Mouse (Mus musculus) erythroid progenitor cell, adult 5-6 weeks (primary cell): ENCODE data around the gene Slc25a33. TPM values are rescaled to one million over a fixed set of nuclear protein-coding genes. Genes with fewer than 3 reads are reported as not detected.
"Not testable (repeated sequence)": the region's sequence is repeated elsewhere in the genome, so short reads cannot be mapped to it uniquely, and the experiment has no call there.

Source experiments
- ATAC-seq: replicated peaks from 2 replicates; pipeline ENCODE4 v1.8.0; 2016; ENCODE audit warnings: moderate number of reproducible peaks, mild to moderate bottlenecking, moderate TSS enrichment, inconsistent platforms; ENCODE audit not compliant: poor library complexity, low FRiP score, severe bottlenecking
- total RNA-seq, 2 experiments: library from RNA; stranded (forward) in 1 of 2; stranded (reverse) in 1 of 2; fragments of 150-400 nt in 1 of 2; fragments of 186-747, 209-891 nt in 1 of 2; gene quantifications; 2 replicates each; pipeline versions ENCODE4 v1.2.3 to v1.2.4; 2015 to 2017; ENCODE audit warnings: low replicate concordance in 2 of 2

Slc25a33 gene
- total RNA-seq, 2 experiments from 2014 or later: not detected

DNA sequence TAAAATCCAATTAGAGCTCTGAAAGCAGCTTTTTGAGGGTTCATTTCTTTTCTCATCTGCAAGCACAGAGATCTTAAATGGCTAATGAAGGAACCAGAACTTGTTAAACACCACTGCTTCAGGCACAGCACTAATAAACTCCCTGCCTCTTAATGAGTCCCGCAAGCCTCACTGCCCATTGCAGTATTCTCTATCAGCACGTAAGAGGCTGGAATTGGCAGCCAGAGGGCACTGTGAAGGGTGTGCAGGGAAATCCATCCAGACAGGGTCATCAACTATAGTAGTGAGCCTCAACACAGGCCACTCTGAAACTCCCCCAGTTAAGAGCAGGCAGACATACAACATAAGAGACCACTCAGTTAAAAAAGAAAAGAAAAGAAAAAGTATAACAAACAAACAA lies 1.7 kb downstream of the Slc25a33 start:
- ATAC-seq: no peak

DNA sequence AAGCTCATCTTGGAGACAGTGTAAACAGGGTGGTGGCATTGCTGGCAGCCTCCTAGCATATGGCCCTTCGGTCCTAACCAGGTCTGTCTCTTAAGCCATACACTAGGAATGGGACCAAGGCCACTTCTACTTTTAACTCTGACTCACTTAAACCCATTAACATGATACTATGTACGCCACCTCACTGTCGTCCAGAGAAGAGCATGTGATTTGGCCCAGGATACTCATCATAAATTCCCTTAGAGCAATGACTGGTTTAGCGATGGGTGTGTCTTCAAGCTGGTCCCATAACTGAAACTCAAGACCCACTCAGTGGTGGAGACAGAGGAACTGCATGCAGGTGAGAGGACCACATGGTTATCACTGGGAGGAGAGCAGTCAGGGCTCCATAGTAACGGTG lies 8.9 kb downstream of the Slc25a33 start:
- no peak for ATAC-seq

DNA sequence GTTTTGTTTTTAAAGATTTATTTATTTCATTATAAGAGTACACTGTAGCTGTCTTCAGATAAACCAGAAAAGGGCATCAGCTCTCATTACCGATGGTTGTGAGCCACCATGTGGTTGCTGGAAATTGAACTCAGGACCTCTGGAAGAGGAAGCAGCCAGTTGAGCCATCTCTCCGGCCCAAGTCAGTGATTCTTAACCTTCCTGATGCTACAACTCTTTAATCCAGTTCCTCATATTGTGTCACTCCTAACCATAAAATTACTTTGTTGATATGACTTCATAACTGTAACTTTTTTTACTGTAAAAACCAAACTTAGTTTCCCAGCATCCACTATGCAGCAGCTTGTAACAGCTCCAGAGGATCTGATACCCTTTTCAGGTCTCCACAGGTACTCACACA lies 10.7 kb downstream of the Slc25a33 start:
- ATAC-seq: no peak

DNA sequence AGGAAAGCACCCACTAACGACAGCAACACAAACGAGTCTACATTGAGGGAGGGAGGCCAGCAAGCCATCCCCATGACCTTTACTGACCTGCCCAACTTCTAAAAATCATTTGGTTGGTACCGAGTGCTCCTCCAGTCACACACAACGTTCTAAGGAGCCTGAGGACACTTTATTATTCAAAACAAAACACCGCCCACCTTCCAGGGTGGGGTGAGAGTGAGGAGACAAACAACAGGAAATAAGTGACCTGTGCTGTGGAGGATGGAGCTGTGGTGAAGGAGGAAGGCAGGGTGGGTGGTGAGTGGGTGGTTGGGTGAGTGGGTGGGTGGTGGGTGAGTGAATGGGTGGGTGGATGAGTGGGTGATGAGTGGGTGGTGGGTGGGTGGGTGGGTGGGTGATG lies 14.6 kb downstream of the Slc25a33 start:
- ATAC-seq: no peak

- no peak for ATAC-seq
Measured at GRCm38 (mm10) chr4:149758423-149758822, 15.7 kb downstream of the Slc25a33 start.

GRCm38 (mm10) chr4:149756546-149756945 lies 17.5 kb downstream of the Slc25a33 start:
- not testable (repeated sequence) for ATAC-seq

DNA sequence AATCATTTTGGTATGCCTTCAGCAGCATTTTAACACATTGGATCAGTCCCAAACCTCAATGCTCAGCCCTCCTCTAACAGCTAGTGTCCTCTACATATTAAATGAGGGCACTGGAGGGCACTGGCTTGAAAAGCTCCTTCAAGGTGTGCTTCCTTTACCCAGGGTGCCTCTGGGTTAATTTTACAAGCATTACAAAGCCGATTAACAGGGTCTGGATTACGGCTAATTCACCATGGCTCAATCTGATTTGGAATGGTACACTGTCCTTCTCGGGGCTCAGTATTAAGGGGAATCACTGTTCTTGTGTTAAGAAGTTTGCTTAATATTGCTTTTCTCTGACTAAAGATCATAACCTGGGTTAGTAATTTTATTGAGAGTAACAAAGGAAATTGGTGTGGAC lies 21.2 kb downstream of the Slc25a33 start:
- no peak for ATAC-seq

DNA sequence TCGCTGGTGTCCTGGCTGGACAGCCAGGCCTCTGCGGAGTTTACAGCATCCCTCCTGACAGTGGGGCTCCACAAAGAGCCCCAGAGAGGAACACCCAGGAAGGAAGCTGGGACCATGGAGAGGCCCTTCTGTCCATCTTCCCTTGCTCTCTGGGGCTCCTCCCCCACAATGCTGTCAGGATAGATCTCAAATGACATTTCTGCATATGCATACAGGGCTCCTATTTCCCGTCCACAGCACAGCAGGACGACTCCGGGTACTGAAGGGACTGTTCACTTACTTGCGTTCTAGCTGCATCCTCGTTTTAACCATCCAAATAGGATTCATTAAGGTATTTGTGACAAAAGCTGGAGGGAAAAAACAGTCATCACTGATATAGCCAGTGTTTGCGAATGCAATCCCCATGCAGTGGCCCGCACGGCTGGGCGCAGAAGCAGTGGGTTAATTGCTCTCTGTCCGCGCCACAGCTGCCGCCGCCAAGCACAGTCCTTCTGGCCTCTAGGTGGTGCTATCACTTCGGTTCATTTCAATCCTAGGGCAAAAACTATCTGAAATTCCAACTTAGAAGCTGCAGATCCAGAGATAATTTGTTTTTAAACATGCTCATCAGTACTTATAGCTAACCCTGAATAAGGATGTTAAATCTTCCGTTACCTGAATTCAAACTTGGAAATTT lies 21.8 kb downstream of the Slc25a33 start:
- ATAC-seq: peak; percentile 62; the same call in 1 of the 2 replicates

- no peak for ATAC-seq
Measured at GRCm38 (mm10) chr4:149750671-149751070, 23.4 kb downstream of the Slc25a33 start.

DNA sequence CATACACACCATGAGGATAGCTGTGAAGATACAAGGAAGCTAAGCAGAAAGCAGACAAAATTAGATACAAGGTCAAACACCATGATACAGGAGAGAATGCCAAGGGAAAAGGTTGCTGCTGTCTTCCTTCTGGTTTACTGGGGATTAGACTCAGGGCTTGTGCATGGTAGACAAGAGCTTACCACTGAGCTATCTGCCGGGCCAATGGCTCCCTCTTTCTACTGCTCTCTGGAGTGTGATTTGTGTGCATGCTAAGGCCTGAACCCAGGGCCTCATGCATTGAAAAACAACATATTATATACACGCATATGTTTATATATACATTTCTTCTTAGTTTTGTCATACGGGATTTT lies 24.4 kb downstream of the Slc25a33 start:
- ATAC-seq: not testable (repeated sequence)

DNA sequence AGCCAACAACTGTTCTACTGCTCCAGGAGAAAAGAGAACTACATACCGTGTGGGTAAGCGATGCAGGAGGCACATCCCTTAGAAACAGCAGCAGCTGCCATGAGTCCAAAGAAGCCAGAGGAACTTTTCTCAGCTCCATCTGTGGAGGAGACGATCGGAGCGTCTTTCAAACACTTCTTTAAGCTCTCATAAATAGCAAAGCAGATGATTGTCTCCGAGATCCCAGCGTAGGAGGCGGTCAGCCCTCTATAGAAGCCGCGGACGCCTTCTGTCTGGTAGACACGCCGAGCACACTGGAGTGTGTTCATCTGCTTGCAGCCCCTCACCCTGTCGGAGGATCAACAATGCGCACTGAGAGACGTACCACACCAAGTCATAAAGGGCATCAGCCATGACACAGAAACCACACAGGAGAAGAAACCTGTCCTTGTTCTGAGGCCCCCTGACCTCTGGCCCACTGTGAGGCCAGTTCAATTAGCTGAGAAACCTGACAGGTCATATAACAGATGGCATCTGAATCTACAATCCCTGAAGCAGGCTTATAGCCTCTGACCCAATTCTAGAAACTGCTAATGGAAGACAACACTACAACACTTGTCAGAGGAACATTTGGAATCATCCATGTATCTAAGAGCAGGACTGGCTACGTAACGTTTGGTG lies 24.9 kb downstream of the Slc25a33 start:
- no peak for ATAC-seq

DNA sequence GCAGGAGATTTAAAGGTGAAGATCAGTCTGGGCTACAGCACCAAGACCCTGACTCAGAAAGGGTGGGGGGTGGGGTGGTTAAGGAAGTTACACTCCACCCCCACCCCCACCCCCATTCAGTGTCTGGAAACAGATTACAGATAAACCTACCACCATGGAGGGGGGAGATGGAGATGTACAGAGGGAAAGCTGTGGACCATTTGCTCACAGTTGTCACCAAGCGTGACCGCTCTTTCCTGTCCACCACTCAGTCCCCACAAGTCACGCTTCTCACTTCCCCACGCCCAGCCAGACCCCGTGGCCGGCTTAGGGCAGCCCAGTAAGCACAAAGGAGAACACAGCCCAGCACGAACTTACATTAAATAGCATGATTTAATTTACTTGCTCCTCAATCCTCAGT lies 30.0 kb downstream of the Slc25a33 start:
- ATAC-seq: no peak

DNA sequence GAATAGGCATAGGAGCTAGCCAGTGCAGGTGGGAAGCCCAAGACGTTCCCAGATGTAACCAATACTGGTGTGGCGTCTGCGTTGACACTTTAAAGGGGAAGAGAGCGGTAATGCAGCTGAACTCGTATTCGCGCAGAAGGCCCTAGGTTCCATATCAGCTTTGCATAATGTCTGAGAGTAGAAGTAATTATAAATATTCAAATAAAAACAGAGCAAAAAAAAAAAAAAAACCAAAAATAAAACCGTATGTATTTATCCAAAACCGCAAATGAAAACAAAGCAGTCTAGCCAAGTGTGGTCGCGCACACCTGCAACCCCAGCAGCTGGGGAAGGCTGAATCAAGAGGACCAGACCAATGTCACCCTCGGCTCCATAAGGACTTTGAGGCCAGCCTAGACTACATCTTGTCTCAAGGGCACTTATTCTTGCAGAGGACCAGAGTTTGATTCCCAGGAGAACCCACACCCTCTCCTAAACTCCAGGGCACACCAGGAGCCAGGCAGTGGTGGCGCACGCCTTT lies 32.0 kb downstream of the Slc25a33 start:
- ATAC-seq: no peak

DNA sequence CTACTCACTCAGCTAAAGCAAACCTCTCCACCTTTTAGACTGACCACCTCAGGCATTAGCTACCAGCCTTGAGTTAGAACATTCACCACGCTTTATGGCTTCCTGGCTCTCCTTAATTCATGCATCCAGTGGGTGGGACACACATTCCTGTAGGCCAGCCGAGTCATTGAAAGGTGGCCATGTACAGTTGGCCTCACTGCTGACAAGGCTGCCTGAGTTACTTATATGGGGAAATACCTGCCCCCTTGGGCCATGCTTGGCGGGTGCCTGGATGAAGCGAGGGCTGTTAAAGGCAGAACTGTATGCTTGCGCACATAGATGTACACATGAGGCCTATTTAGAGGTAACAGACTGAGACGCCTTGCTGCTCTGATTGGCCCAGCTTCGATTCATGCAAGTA lies 33.8 kb downstream of the Slc25a33 start:
- no peak for ATAC-seq

- no peak for ATAC-seq
Measured at GRCm38 (mm10) chr4:149739478-149739877, 34.6 kb downstream of the Slc25a33 start.

DNA sequence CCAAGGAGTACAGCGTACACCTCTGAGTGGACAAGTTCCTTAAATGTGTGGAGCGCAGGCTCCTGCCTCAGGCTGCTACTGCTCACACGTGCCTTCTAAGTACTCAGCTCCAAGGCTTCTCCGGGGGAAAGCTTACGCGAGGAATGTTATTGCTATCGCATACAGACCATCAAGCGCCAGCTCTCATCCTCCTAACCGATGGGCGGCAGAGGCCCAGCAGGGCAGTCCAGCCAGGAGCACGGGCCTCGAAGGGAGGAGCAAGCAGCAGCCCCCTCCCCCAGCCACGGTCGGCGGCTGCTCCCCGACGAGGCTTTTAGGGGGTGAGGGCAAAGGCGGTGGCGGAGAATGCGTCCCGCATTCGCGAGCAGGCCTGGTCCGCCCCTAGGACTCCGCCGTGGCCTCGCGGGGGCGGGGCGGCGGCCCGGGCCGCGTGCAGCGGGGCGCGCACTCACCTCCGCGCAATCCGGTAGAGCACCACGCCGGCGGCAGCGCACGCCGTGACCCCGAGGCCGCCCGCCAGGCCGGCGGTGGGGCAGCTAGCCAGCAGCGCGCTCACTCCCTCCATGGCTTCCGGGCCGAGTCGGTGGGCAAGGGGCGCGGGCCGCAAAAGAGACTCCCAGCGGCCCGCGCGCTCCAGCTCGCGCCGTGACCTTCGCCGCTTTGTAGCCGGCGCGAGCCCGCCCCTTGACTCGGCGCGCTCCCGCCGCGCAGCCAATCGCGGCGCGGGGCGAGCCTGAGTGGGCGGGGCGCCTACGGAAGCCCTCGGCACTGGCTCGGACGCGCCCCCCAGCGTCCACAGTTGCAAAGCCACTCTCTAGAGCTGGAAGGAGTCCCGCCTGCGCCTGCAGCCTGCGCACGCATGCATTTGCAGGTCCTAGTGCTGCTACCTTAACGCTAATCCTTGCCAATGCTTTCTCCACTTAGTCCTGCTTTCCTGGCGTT lies 36.4 kb downstream of the Slc25a33 start, which contains the start of gene Tmem201:
Gene Tmem201 (minus strand): TSS at position 662 of the 942 bp plus-strand sequence.
- ATAC-seq: peak; percentile 90

GRCm38 (mm10) chr4:149736581-149736980 lies 37.5 kb downstream of the Slc25a33 start:
- ATAC-seq: no peak

DNA sequence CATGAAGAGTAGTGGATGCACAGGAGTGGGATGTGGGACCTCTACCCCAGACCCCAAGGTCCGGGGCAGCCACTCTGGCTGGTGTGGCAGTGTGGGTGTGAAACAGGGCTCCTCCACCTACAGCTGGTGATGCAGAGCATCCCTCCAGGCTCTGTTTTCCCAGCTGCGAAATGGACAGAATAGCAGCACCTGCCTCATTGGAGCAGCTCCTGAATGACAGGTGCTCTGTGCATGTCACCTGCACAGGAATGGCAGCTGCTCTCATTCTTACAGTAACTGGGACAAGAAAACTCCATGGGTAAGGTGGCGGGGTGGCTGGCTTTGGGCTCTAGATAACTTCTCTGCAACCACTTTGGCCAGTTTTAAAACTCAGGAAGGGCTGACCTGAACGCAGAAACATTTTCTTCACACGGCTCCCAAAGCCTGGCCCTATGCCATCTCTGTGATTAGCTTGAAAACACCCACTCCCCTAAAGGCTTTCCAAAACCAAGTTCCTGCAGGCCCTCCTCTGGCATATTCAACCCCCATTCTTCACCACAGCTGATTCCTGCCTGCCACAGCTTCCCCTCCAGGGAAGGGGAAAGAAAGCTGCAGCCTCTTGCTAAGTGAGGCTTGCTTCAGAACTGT lies 38.3 kb downstream of the Slc25a33 start:
- ATAC-seq: no peak

GRCm38 (mm10) chr4:149734730-149735475 lies 39.2 kb downstream of the Slc25a33 start:
- ATAC-seq: no peak
